Mouse (Mus musculus) left cerebral cortex, adult 8-10 months (tissue): ENCODE data around the gene Zfp800. TPM values are rescaled to one million over a fixed set of nuclear protein-coding genes. Genes with fewer than 3 reads are reported as not detected.
A peak's percentile ranks its signal among the peaks of the same experiment; 100 is the strongest.

Experiments
- DNase-seq, 2 experiments: peaks; one replicate each; pipeline ENCODE4 v3.0.0; 2022; ENCODE audit warnings: low spot score in 2 of 2
- total RNA-seq, 4 experiments: library from RNA; stranded (reverse); gene quantifications; 2 replicates each; pipeline ENCODE4 v1.2.4; 2022

Zfp800 gene
- total RNA-seq, 4 experiments from 2014 or later, result 18.2 to 22.3 (median 20.9) TPM

- DNase-seq, result peak; percentile 51 to 67
These were observed 182.4 kb downstream of the Zfp800 start for GRCm38 (mm10) chr6:28215268-28215954.

GRCm38 (mm10) chr6:28214658-28215267, 183.0 kb downstream of the Zfp800 start:
- DNase-seq, result no peak

DNA sequence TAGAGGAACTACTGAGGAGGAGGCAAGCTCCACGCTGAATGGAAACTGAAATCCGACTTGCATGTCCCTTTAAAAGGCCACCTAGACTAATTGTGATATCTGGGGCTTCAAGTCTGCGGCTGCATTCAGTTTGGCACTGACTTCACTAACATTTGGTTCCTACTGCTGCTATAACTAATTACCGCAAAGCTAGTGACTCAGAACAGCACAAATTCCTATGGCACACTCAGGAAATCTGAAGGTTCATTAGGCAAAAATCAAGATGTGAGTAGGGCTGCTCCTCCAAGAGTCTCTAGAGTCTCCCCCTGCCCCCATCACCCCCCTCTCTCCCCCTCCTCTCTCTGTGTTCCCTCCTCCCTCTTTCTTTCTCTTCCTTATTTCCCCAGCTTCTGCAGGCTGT, 194.4 kb downstream of the Zfp800 start:
- DNase-seq, result no peak

DNA sequence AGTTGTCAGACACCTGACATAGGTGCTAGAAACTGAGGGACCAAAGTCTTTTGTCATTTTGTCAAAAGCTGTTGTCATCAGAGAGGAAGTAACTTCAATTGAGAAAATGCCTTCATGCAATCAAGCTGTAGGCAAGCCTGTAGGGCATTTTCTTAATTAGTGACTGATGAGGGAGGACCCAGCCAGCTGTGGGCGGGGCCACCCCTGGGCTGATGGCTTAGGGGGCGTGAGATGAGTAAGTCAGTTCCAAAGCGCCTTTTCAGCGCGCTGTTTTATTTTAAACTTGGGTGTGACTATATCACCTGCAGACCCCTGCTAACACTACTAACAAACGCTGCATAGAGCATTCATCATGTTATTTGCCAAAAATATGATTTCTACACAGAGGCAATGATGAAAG, 195.0 kb downstream of the Zfp800 start:
- DNase-seq, result no peak

DNA sequence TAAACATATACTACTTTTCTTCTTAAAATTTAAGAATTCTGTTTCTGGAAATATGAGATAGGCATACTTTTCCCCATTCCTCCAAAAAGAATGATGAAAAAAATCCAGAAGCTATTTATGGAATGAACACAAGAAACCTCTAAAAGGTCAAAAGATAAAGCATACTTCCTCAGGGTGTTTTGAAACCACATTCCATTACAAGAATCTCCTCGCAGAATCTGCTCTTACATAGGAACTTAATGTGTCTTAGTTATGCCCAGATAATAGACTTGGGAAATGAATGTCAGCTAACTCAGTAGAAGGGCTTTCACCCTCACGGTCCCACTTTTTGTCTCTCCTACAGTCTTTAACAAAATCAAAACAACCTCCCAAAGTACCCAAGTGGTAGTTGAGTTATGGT, 203.9 kb downstream of the Zfp800 start:
- no peak for DNase-seq

DNA sequence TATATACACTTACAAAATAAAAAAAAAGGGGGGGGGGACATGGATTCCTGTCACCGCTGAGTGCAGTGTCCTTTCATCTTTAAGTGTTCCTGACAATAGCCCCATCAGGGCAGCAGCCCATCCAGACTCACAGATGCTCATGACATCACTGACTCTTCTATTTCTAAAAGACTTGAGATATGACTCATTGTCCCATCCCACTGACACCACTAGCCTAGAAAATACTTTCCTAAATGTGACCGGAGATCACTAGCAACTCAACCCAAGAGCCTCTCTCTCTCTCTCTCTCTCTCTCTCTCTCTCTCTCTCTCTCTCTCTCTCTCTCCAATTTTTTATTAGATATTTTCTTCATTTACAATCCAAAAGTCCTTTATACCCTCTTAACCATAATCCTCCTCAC, 205.9 kb downstream of the Zfp800 start:
- no peak for DNase-seq

Other genes starting within 250 kb of the Zfp800 start
- 100 to 1,000 TPM; 230 to 256 (median 247) TPM for gene Arf5, start 25.6 kb upstream of the Zfp800 start, total RNA-seq
- not detected for gene Fscn3, start 29.8 kb upstream of the Zfp800 start, total RNA-seq
- 10 to 100 TPM; 15.7 to 22.2 (median 19.9) TPM for gene Gcc1, start 30.4 kb upstream of the Zfp800 start, total RNA-seq
- not detected for gene Pax4, start 51.3 kb upstream of the Zfp800 start, total RNA-seq
- 10 to 100 TPM; 81.9 to 93.2 (median 88.8) TPM for gene Snd1, start 77.1 kb upstream of the Zfp800 start, total RNA-seq